Mouse (Mus musculus) C2C12 (cell line): ENCODE data around the gene Npas2. TPM values are rescaled to one million over a fixed set of nuclear protein-coding genes. Genes with fewer than 3 reads are reported as not detected.

Source experiments
- H3K27me3 ChIP-seq: one replicate; pipeline ENCODE4 v1.6.1; 2011; ENCODE audit not compliant: control insufficient read depth, insufficient read depth, insufficient read length
- H3K36me3 ChIP-seq: one replicate; pipeline ENCODE4 v1.6.1; 2011; ENCODE audit not compliant: control insufficient read depth, insufficient read depth
- H3K4me3 ChIP-seq: one replicate; pipeline ENCODE4 v1.5.1; 2011; ENCODE audit warnings: mild to moderate bottlenecking, control low read depth; ENCODE audit not compliant: poor library complexity, insufficient read depth, severe bottlenecking
- H3K79me2 ChIP-seq: one replicate; pipeline ENCODE4 v1.6.1; 2011; ENCODE audit not compliant: control insufficient read depth, insufficient read depth
- H3K79me3 ChIP-seq: one replicate; pipeline ENCODE4 v1.6.1; 2011; ENCODE audit warnings: low read depth, control low read depth
- H3ac ChIP-seq: one replicate; pipeline ENCODE3; 2011; ENCODE audit warnings: low read depth; ENCODE audit not compliant: control insufficient read depth, insufficient read length
- CEBPB ChIP-seq: IDR thresholded peaks from one replicate; pipeline ENCODE4 v1.6.1; 2011; ENCODE audit warnings: low read depth, mild to moderate bottlenecking, control low read depth, moderate library complexity
- CTCF ChIP-seq: IDR thresholded peaks from one replicate; pipeline ENCODE4 v1.5.1; 2011; ENCODE audit not compliant: control insufficient read depth, insufficient read depth, insufficient read length
- FOSL1 ChIP-seq: IDR thresholded peaks from one replicate; pipeline ENCODE4 v1.8.0; 2011; ENCODE audit warnings: mild to moderate bottlenecking, low read length; ENCODE audit not compliant: poor library complexity, insufficient read depth, severe bottlenecking
- MAX ChIP-seq: IDR thresholded peaks from one replicate; pipeline ENCODE4 v1.6.1; 2011; ENCODE audit warnings: mild to moderate bottlenecking, control low read depth
- MYOD1 ChIP-seq: IDR thresholded peaks from one replicate; pipeline ENCODE4 v1.6.1; 2011; ENCODE audit warnings: low read depth; ENCODE audit not compliant: control insufficient read depth, insufficient read length
- MYOG ChIP-seq: IDR thresholded peaks from one replicate; pipeline ENCODE4 v1.6.1; 2011; ENCODE audit not compliant: control insufficient read depth, insufficient read length; ENCODE audit errors: extremely low read depth
- USF1 ChIP-seq: IDR thresholded peaks from one replicate; pipeline ENCODE4 v1.6.1; 2011; ENCODE audit warnings: low read depth, mild to moderate bottlenecking, control low read depth, moderate library complexity
- polyA plus RNA-seq: library from polyadenylated mRNA; unstranded; fragments of >200 nt; fragmentation: generic; extraction: Trizol; gene quantifications from one replicate; pipeline ENCODE4 v1.2.1, GENCODE M21; 2012; ENCODE audit warnings: missing spikeins

Npas2 gene
- polyA plus RNA-seq, 1 experiment, result not detected

GRCm38 (mm10) chr1:39292001-39292400, 98.5 kb downstream of the Npas2 start:
- TF ChIP-seq CEBPB, result no peak
- TF ChIP-seq USF1, result no peak
- no peak for TF ChIP-seq CTCF
- TF ChIP-seq MYOD1, result no peak
- TF ChIP-seq MYOG, result no peak
- TF ChIP-seq FOSL1, result no peak
- no peak for TF ChIP-seq MAX

GRCm38 (mm10) chr1:39298294-39298693, 104.8 kb downstream of the Npas2 start:
- Histone ChIP-seq H3K4me3 (no peak overlapping the region), H3K36me3 (no peaks in the 10 kb centered on the region), H3K79me2 (no peaks in the 10 kb centered on the region), H3K27me3 (peaks cover 3% of the 10 kb centered on the region), H3ac (no peak overlapping the region), H3K79me3 (no peaks in the 10 kb centered on the region)
- TF ChIP-seq CTCF (no peak), FOSL1 (no peak), MAX (no peak)

More at GRCm38 (mm10) chr1:39292001-39292400, 98.5 kb downstream of the Npas2 start:
- no peak overlapping the region for H3ac ChIP-seq
- H3K27me3 ChIP-seq, result no peaks in the 10 kb centered on the region
- no peak overlapping the region for H3K4me3 ChIP-seq
- no peaks in the 10 kb centered on the region for H3K79me2 ChIP-seq
- no peaks in the 10 kb centered on the region for H3K79me3 ChIP-seq
- H3K36me3 ChIP-seq, result no peaks in the 10 kb centered on the region

GRCm38 (mm10) chr1:39300243-39300642, 106.7 kb downstream of the Npas2 start:
- H3ac ChIP-seq, result no peak overlapping the region
- no peaks in the 10 kb centered on the region for H3K79me2 ChIP-seq
- TF ChIP-seq MAX, result no peak
- no peak for TF ChIP-seq USF1
- TF ChIP-seq MYOG, result no peak
- TF ChIP-seq CTCF, result no peak
- no peak for TF ChIP-seq FOSL1
- TF ChIP-seq CEBPB, result no peak
- no peak for TF ChIP-seq MYOD1
- peaks cover 3% of the 10 kb centered on the region for H3K27me3 ChIP-seq
- H3K79me3 ChIP-seq, result no peaks in the 10 kb centered on the region
- H3K36me3 ChIP-seq, result no peaks in the 10 kb centered on the region
- no peak overlapping the region for H3K4me3 ChIP-seq

GRCm38 (mm10) chr1:39300676-39301075, 107.1 kb downstream of the Npas2 start:
- no peak for TF ChIP-seq CTCF
- TF ChIP-seq USF1, result no peak
- no peak for TF ChIP-seq MYOD1
- Histone ChIP-seq H3K36me3 (no peaks in the 10 kb centered on the region), H3K79me3 (no peaks in the 10 kb centered on the region), H3K79me2 (no peaks in the 10 kb centered on the region), H3ac (no peak overlapping the region), H3K27me3 (peaks cover 3% of the 10 kb centered on the region), H3K4me3 (no peak overlapping the region)

GRCm38 (mm10) chr1:39302246-39302645, 108.7 kb downstream of the Npas2 start:
- Histone ChIP-seq H3K79me3 (no peaks in the 10 kb centered on the region), H3K4me3 (no peak overlapping the region), H3K27me3 (peaks cover 3% of the 10 kb centered on the region), H3K79me2 (no peaks in the 10 kb centered on the region), H3ac (no peak overlapping the region), H3K36me3 (no peaks in the 10 kb centered on the region)
- TF ChIP-seq MYOD1 (no peak), MYOG (no peak), CEBPB (no peak), USF1 (no peak), MAX (no peak), CTCF (no peak)

GRCm38 (mm10) chr1:39303054-39303649, 109.6 kb downstream of the Npas2 start:
- no peaks in the 10 kb centered on the region for H3K36me3 ChIP-seq
- H3K79me3 ChIP-seq, result no peaks in the 10 kb centered on the region
- H3K79me2 ChIP-seq, result no peaks in the 10 kb centered on the region
- no peak overlapping the region for H3ac ChIP-seq
- H3K27me3 ChIP-seq, result peaks cover 3% of the 10 kb centered on the region
- H3K4me3 ChIP-seq, result no peak overlapping the region
- TF ChIP-seq MYOD1 (no peak), USF1 (no peak), MAX (no peak), FOSL1 (no peak), MYOG (no peak), CTCF (no peak), CEBPB (no peak)
